Mouse (Mus musculus) forebrain, embryonic 16.5 days (tissue): ENCODE measurements around the gene Dnaaf1. TPM values are rescaled to one million over a fixed set of nuclear protein-coding genes. Genes with fewer than 3 reads are reported as not detected.

Experiments
- ATAC-seq: fragments of 200-750 bp; cut with Nextera tagmentation; 2 replicates; pipeline ENCODE4 v1.8.0; 2017; ENCODE audit warnings: mild to moderate bottlenecking, moderate library complexity
- H3K27ac ChIP-seq: fragments of 300-500 bp; sonication (generic); 2 replicates; pipeline ENCODE4 v1.5.1; 2014; ENCODE audit warnings: low read length, control low read depth
- H3K27me3 ChIP-seq: fragments of 300-500 bp; sonication (generic); replicated peaks from 2 replicates; pipeline ENCODE4 v1.6.1; 2014; ENCODE audit warnings: low read length; ENCODE audit not compliant: control insufficient read depth, insufficient read depth
- H3K36me3 ChIP-seq: fragments of 300-500 bp; sonication (generic); 2 replicates; pipeline ENCODE4 v1.6.1; 2014; ENCODE audit not compliant: control insufficient read depth, insufficient read depth
- H3K4me1 ChIP-seq: fragments of 300-500 bp; sonication (generic); replicated peaks from 2 replicates; pipeline ENCODE4 v1.6.1; 2014; ENCODE audit warnings: low read length; ENCODE audit not compliant: control insufficient read depth, insufficient read depth
- H3K4me2 ChIP-seq: fragments of 300-500 bp; sonication (generic); 2 replicates; pipeline ENCODE4 v1.6.1; 2014; ENCODE audit warnings: mild to moderate bottlenecking, low read length, control low read depth
- H3K4me3 ChIP-seq: fragments of 300-500 bp; sonication (generic); replicated peaks from 2 replicates; pipeline ENCODE4 v1.5.1; 2014; ENCODE audit warnings: mild to moderate bottlenecking, low read length, control low read depth
- H3K9ac ChIP-seq: fragments of 300-500 bp; sonication (generic); replicated peaks from 2 replicates; pipeline ENCODE4 v1.6.1; 2014; ENCODE audit warnings: low read depth, low read length, control low read depth
- H3K9me3 ChIP-seq: fragments of 300-500 bp; sonication (generic); 2 replicates; pipeline ENCODE4 v1.6.1; 2016; ENCODE audit warnings: low read length; ENCODE audit not compliant: control insufficient read depth
- WGBS: fragments of 180-500 bp; shearing (Covaris S2); extraction: QIAGEN DNeasy Blood & Tissue Kit; methylation state at CpG from one replicate; pipeline ENCODE4 v1.1.7; 2014; 5-methylcytosine and 5-hydroxymethylcytosine counted together
- polyA plus RNA-seq: library from polyadenylated mRNA; unstranded; fragments of >200 nt; fragmentation: Nextera tagmentation; extraction: Ambion mirVana; gene quantifications from 2 replicates; pipeline ENCODE4 v1.2.1, GENCODE M21; 2015

Gene Dnaaf1
- polyA plus RNA-seq, 1 experiment from 2014 or later, result 0.39 TPM

DNA sequence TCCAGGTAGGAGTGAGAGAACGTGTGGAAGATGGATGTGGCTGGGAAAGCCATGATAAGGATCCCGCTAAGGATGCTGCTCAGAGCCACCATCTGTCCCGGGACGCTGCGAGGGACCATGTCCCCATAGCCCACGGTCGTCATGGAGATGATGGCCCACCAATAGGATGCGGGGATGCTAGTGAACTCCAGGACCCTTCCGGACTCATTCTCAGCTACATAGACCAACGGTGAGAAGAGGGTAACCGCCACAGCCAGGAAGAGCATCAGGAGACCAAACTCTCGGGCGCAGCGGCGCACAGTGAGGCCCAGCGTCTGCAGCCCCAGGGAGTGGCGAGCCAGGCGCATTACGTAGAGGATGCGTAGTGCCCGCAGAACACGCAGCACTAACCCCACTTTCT, 50.8 kb downstream of the Dnaaf1 start:
- no peak overlapping the region for H3K9ac ChIP-seq
- no peak overlapping the region for H3K27ac ChIP-seq
- H3K4me1 ChIP-seq, result no peaks in the 10 kb centered on the region
- no peaks in the 10 kb centered on the region for H3K36me3 ChIP-seq
- no peak overlapping the region for H3K4me2 ChIP-seq
- no peaks in the 10 kb centered on the region for H3K27me3 ChIP-seq
- H3K9me3 ChIP-seq, result no peaks in the 10 kb centered on the region
- 85% methylated on average over 22 of the region's 22 CpGs for WGBS
- no peak for ATAC-seq
- H3K4me3 ChIP-seq, result no peak overlapping the region

DNA sequence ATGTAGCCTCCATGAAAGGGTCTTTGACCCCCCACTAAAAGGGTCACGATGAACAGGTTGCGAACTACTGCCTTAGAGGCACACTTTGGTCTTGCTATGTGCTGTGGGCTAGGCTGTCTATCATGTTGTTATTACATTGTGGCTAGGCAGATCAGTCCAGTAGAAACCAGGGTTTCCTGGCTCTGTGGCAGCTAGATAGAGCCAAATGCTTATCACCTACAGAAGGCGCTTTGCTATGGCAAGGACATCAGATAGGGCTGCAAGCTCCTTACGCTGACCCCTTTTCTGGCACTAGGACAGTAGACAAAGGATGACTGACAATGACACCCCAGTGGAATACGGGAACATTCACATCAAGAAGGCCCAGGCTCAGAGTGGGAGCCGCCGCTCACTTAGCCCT, 52.2 kb downstream of the Dnaaf1 start:
- ATAC-seq, result no peak
- Histone ChIP-seq H3K36me3 (no peaks in the 10 kb centered on the region), H3K9me3 (no peaks in the 10 kb centered on the region), H3K27ac (no peak overlapping the region), H3K4me2 (no peak overlapping the region), H3K4me1 (no peaks in the 10 kb centered on the region), H3K9ac (no peak overlapping the region), H3K4me3 (no peak overlapping the region), H3K27me3 (no peaks in the 10 kb centered on the region)
- WGBS, result 83% methylated on average over 7 of the region's 7 CpGs

DNA sequence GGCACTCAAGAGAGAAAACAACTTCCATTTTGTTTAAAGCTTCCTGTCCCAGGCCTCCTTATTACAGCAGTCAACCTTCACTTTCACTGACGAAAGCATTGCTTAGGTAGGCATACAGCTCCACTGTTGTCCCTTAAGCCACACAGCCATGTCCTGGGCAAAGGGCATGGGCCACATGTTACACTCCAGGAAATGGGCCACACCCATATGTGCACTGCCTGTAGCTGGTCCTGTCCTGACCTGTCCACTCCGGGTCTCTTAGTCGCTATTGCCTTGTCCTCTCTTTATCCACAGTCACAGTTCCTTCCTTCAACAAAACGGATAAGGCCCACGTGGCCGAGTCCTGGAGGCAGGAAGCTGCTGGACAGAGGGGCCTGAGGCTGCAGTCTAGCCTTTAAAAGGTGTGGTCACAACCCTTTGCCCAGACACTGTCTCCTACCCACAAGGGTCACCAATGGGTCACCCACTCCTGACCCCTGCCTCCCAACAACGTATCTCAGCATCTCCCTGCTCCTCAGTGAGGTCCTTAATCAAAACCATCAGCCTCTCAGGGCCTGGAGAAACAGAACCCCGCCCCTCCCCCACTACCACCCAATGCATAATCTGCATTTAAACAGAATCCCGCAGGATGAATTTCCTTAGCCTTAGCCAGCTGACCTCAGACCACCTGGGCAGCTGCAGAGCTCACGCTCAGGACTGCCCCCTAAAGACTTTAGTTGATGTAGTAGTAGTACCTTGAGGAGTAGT, 52.8 kb downstream of the Dnaaf1 start:
- H3K4me2 ChIP-seq, result no peak overlapping the region
- ATAC-seq, result no peak
- no peaks in the 10 kb centered on the region for H3K36me3 ChIP-seq
- no peak overlapping the region for H3K4me3 ChIP-seq
- H3K4me1 ChIP-seq, result no peaks in the 10 kb centered on the region
- H3K27ac ChIP-seq, result no peak overlapping the region
- WGBS, result 59% methylated on average over 10 of the region's 10 CpGs
- H3K27me3 ChIP-seq, result no peaks in the 10 kb centered on the region
- H3K9me3 ChIP-seq, result no peaks in the 10 kb centered on the region
- H3K9ac ChIP-seq, result no peak overlapping the region

DNA sequence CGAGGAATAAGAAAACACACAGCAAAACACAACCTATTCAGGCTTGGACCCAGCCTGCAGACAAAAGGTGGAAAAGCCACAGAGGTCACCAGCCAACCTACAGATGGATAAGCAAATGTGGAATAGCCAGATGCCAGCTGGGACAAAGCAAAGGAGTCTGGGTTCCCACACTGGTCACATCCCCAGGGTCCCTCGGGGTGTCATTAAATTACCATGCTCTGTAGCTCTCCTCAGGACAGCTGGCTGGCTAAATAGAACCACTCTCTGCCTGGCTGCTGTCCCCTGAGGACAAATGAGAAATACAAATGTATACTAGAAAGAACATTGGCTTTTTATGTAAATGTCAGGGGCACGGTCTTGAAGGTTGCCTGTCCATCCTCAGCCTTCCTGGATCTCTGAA, 55.8 kb downstream of the Dnaaf1 start:
- no peaks in the 10 kb centered on the region for H3K27me3 ChIP-seq
- 59% methylated on average over 3 of the region's 3 CpGs for WGBS
- H3K4me2 ChIP-seq, result no peak overlapping the region
- H3K9ac ChIP-seq, result no peak overlapping the region
- ATAC-seq, result no peak
- H3K36me3 ChIP-seq, result no peaks in the 10 kb centered on the region
- no peaks in the 10 kb centered on the region for H3K9me3 ChIP-seq
- H3K4me1 ChIP-seq, result peaks cover 2% of the 10 kb centered on the region; the same call in 1 of the 2 replicates
- no peak overlapping the region for H3K4me3 ChIP-seq
- H3K27ac ChIP-seq, result no peak overlapping the region

DNA sequence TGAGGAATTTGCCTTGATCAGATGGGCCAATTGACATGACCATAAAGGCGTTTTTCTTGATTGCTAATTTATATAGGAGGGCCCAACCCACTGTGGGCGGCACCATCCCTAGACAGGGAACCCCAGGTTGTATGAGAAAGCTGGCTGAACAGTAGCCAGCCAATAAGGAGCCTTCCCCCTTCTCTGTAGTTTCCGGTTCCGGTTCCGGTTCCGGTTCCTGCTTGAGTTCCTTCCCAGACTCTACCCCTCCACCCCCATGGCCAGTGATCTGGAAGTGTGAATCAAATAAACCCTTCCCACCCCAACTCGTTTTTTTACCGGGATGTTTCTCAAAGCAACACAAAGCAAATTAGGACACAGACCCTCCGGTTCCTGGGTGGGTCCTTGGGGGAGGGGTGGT, 57.2 kb downstream of the Dnaaf1 start:
- 81% methylated on average over 9 of the region's 9 CpGs for WGBS
- Histone ChIP-seq H3K4me1 (peaks cover 2% of the 10 kb centered on the region; the same call in 1 of the 2 replicates), H3K4me3 (no peak overlapping the region), H3K9me3 (no peaks in the 10 kb centered on the region), H3K27me3 (no peaks in the 10 kb centered on the region), H3K27ac (no peak overlapping the region), H3K4me2 (no peak overlapping the region), H3K9ac (no peak overlapping the region), H3K36me3 (no peaks in the 10 kb centered on the region)
- no peak for ATAC-seq

DNA sequence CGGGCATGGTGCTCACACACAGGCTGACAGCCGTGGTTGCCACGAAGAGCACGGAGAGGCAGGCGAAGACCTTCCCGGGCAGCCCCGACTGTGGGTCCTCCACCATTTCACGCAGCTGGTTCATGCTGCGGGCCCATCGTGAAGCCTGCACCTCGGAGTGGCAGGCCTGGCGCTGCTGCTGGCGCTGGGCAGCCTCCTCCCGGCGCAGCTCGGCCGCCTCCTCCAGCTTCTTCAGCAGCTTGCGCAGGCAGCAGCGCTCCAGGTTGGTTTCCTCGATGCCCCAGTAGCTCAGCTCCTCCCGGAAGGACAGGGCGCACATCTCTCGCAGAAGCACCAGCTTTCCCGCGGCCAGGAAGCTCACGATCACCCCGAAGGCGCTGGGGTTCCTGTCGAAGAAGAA, 57.9 kb downstream of the Dnaaf1 start:
- 53% methylated on average over 29 of the region's 29 CpGs for WGBS
- H3K9me3 ChIP-seq, result no peaks in the 10 kb centered on the region

DNA sequence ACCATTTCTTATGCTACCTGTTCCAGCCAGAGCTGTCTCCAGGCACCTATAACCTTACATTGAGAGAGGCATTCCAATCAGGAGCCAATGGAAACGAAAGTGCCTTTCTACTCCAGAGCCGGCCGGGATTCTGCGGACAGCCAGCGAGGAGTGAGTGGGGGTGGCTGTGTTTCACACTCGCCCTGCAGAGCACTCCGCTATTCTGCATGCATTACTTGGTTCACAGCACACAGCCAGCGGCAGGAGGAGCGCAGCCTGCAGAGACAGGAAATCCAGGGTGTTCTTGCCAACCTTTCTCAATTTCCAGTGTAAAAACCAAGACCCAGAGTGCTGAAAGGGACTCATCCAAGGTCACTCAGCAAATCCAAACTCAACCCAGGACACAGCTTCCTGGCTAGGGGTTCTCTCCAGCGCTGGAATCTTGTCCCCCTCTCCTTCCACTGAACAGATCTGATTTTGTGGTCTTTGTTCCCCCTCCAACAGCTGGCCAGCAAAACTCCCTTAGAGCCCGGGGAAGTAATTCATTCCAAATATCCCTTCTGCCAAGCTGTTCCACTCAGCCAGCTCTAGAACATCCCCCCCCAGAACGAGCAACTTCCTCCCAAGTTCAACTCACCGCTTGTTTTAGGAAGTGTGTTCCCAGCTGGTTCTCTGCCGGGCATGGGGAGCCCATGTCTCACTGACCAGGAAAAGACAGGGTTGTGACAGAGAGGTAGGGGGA, 59.7 kb downstream of the Dnaaf1 start:
- H3K27ac ChIP-seq, result no peak overlapping the region
- H3K36me3 ChIP-seq, result no peaks in the 10 kb centered on the region
- H3K9ac ChIP-seq, result no peak overlapping the region
- H3K4me3 ChIP-seq, result no peak overlapping the region
- H3K27me3 ChIP-seq, result no peaks in the 10 kb centered on the region
- H3K4me1 ChIP-seq, result peaks cover 2% of the 10 kb centered on the region
- no peak overlapping the region for H3K4me2 ChIP-seq
- WGBS, result 21% methylated on average over 14 of the region's 14 CpGs
- ATAC-seq, result no peak
- no peaks in the 10 kb centered on the region for H3K9me3 ChIP-seq

More for the DNA sequence above, 57.9 kb downstream of the Dnaaf1 start:
- no peaks in the 10 kb centered on the region for H3K27me3 ChIP-seq
- no peaks in the 10 kb centered on the region for H3K36me3 ChIP-seq
- H3K27ac ChIP-seq, result no peak overlapping the region
- no peak for ATAC-seq
- H3K9ac ChIP-seq, result no peak overlapping the region
- no peak overlapping the region for H3K4me3 ChIP-seq
- peaks cover 2% of the 10 kb centered on the region for H3K4me1 ChIP-seq
- no peak overlapping the region for H3K4me2 ChIP-seq

DNA sequence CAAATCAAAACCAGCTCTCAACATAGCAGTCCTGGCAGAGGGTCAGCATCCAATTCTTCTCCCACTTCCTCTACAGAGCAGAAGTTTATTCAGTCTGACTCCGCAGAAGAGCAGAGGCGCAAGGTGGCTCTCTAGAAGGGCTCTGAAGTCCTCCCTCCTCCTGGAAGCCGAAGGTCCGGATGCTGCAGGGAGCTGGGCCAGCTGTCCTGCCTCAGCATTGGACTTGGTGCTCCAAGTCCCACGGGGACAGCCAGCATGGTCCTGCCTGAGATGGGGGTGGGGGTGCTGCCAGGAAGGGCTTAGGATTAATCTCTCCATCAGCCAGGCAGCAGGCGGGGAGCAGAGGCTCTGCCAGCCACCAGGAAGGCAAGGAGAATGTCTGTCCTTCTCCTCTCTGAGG, 60.3 kb downstream of the Dnaaf1 start, which contains the start of gene Kcng4:
Gene Kcng4 (minus strand): TSS at position 303 of the 400 bp plus-strand sequence.
- no peaks in the 10 kb centered on the region for H3K9me3 ChIP-seq
- 44% methylated on average over 6 of the region's 6 CpGs for whole genome bisulfite sequencing
- no peak within 1 kb of the TSS for H3K4me3 ChIP-seq
- H3K4me1 ChIP-seq, result peaks cover 2% of the 10 kb centered on the region
- H3K27ac ChIP-seq, result no peak within 1 kb of the TSS
- ATAC-seq, result no peak
- H3K27me3 ChIP-seq, result no peaks in the 10 kb centered on the region
- H3K9ac ChIP-seq, result no peak within 1 kb of the TSS
- H3K36me3 ChIP-seq, result no peaks in the 10 kb centered on the region
- H3K4me2 ChIP-seq, result no peak within 1 kb of the TSS

DNA sequence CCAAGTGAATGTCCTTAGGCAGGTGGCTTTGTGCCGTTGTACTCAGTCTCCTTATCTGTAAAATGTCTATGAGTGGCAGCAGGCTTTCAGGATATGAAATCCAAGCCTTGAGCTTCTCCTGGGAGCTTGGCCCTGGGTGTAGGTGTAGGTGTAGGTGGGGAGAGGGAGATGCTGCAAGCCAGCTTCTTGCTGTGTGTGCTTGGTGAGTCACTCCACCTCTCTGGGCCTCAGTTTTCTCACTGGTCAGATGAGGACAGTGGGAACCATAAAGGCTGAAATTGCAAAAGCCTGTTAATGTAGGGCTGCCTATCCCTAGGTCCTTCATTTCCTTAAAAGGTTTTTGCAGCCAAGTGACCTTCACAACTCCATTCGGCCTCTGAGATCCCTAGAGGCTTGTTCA, 60.9 kb downstream of the Dnaaf1 start:
- 46% methylated on average over 2 of the region's 2 CpGs for WGBS
- Histone ChIP-seq H3K9me3 (no peaks in the 10 kb centered on the region), H3K4me1 (peaks cover 2% of the 10 kb centered on the region), H3K4me3 (no peak overlapping the region), H3K27ac (no peak overlapping the region), H3K27me3 (no peaks in the 10 kb centered on the region), H3K36me3 (no peaks in the 10 kb centered on the region), H3K4me2 (no peak overlapping the region), H3K9ac (no peak overlapping the region)
- ATAC-seq, result no peak
